Mouse (Mus musculus) liver, embryonic 16.5 days (tissue): ENCODE results near the gene Akap7. TPM values are rescaled to one million over a fixed set of nuclear protein-coding genes. Genes with fewer than 3 reads are reported as not detected.

ENCODE experiments used
- ATAC-seq: fragments of 200-750 bp; cut with Nextera tagmentation; 2 replicates; pipeline ENCODE4 v1.8.0; 2017; ENCODE audit warnings: low read depth, mild to moderate bottlenecking, moderate number of reproducible peaks, moderate library complexity
- H3K27ac ChIP-seq: fragments of 300-500 bp; sonication (generic); 2 replicates; pipeline ENCODE4 v1.5.1; 2014; ENCODE audit warnings: mild to moderate bottlenecking, low read length
- H3K27me3 ChIP-seq: fragments of 300-500 bp; sonication (generic); 2 replicates; pipeline ENCODE4 v1.6.1; 2014; ENCODE audit warnings: low read depth, low read length, mixed read lengths; ENCODE audit not compliant: control insufficient read depth, insufficient read depth
- H3K36me3 ChIP-seq: fragments of 300-500 bp; sonication (generic); 2 replicates; pipeline ENCODE4 v1.6.1; 2014; ENCODE audit warnings: mild to moderate bottlenecking; ENCODE audit not compliant: control insufficient read depth, insufficient read depth
- H3K4me1 ChIP-seq: fragments of 300-500 bp; sonication (generic); 2 replicates; pipeline ENCODE4 v1.6.1; 2014; ENCODE audit warnings: low read depth, low read length, mixed read lengths; ENCODE audit not compliant: control insufficient read depth
- H3K4me2 ChIP-seq: fragments of 300-500 bp; sonication (generic); 2 replicates; pipeline ENCODE4 v1.6.1; 2014; ENCODE audit warnings: low read depth, low read length, mixed read lengths
- H3K4me3 ChIP-seq: fragments of 300-500 bp; sonication (generic); 2 replicates; pipeline ENCODE4 v1.5.1; 2014; ENCODE audit warnings: low read depth, mild to moderate bottlenecking, low read length
- H3K9ac ChIP-seq: fragments of 300-500 bp; sonication (generic); 2 replicates; pipeline ENCODE4 v1.6.1; 2014; ENCODE audit warnings: low read depth, low read length
- H3K9me3 ChIP-seq: fragments of 300-500 bp; sonication (generic); replicated peaks from 2 replicates; pipeline ENCODE4 v1.6.1; 2016; ENCODE audit warnings: low read length; ENCODE audit not compliant: control insufficient read depth
- WGBS: fragments of 180-500 bp; shearing (Covaris S2); extraction: QIAGEN DNeasy Blood & Tissue Kit; methylation state at CpG from one replicate; pipeline ENCODE4 v1.1.7; 2014; ENCODE audit not compliant: insufficient replicate concordance; 5-methylcytosine and 5-hydroxymethylcytosine counted together
- polyA plus RNA-seq: library from polyadenylated mRNA; unstranded; fragments of >200 nt; fragmentation: Nextera tagmentation; extraction: Ambion mirVana; gene quantifications from 2 replicates; pipeline ENCODE4 v1.2.1, GENCODE M21; 2015

Gene Akap7
- polyA plus RNA-seq, 1 experiment from 2014 or later = 19.0 TPM

DNA sequence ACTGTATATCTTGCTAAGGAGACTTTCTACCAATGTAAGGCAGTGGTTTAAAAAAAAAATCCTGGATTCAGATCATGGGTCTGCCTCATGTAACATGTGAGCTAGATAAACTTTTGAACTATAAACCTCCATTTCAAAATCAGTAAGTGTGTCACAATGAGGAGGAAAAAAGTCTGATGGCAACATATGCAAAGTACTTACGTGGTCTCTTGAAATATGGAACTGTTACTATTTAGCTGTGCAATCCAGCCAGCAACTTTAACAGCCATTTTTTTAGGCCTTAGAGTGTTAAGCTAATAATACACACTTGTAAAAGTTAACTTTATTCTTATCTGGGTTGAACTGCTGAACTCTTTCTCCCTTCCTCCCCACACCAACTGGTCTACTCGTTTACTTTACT lies 181.6 kb downstream of the Akap7 start:
- Histone ChIP-seq H3K27me3 (no peaks in the 10 kb centered on the region), H3K27ac (no peak overlapping the region), H3K9ac (no peak overlapping the region), H3K4me3 (no peak overlapping the region), H3K9me3 (no peaks in the 10 kb centered on the region), H3K4me2 (no peak overlapping the region), H3K36me3 (no peaks in the 10 kb centered on the region), H3K4me1 (no peaks in the 10 kb centered on the region; the same call in 1 of the 2 replicates)
- no peak; the same call in 1 of the 2 replicates for ATAC-seq
- WGBS = 39% methylated on average over 2 of the region's 2 CpGs

DNA sequence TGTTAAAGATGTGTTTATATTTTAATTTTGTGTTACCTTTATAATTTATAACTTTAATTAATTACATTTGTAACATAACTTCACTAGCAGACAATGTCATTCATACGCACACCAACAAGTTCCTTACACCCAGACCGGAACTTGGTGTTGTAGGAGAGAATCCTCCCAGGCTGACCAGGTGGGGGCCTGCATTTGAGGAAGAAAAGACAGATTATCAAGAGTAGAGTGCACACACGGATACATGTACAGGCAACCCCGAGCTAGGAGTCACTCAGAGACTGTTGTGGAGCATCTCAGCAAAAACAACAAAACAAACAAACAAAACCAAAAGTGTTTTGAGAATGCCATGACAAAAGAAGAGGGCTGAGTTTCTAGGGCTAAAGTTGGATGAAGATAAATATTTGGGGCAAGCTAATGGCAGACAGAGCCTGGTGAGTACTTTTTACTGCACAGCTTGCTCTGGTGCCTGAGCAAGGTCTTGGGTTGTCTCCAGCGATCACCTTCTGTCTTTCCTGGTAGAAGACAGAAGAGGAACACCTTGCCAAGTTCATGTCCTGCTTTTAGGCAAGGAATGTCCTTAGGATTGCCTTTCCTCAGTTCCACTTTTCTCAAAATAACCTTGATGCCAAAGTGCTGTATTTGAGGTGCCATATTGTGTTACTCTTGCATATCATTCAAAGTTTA lies 186.7 kb downstream of the Akap7 start:
- Histone ChIP-seq H3K9me3 (no peaks in the 10 kb centered on the region), H3K27me3 (no peaks in the 10 kb centered on the region), H3K4me1 (peaks cover 10% of the 10 kb centered on the region), H3K27ac (no peak overlapping the region), H3K9ac (no peak overlapping the region), H3K36me3 (no peaks in the 10 kb centered on the region), H3K4me3 (no peak overlapping the region), H3K4me2 (no peak overlapping the region)
- ATAC-seq = no peak
- WGBS = 60% methylated on average over 5 of the region's 5 CpGs

Other genes starting within 250 kb of the Akap7 start
- gene Epb41l2, start 51.9 kb upstream of the Akap7 start, polyA plus RNA-seq = 10.9 and 11.9 TPM in 2 replicates
- gene Smlr1, start 228.4 kb upstream of the Akap7 start, polyA plus RNA-seq = 32.5 and 33.6 TPM in 2 replicates